20 mouse cellular contexts compared by ENCODE assay signal in genomic region chr3:88925651-88926050, GRCm38 (mm10). TPM values are rescaled to one million over a fixed set of nuclear protein-coding genes. Genes with fewer than 3 reads are reported as not detected.
DNase-seq lines count a peak whose midpoint lies in the region; ATAC-seq and TF ChIP-seq lines count a peak whose summit lies in the region.
"Had no signal": no experiment of that assay in that cellular context is flagged by ENCODE, and none has a peak within 500 bp of the region (broad histone marks: within the 10 kb centered on the region; RNA-seq: fewer than 3 reads in every experiment).

No protein-coding gene starts in this region.

- peaks cover 91% of the 10 kb centered on the region for H3K36me3 ChIP-seq in intestine, postnatal 0 days (ENCODE audit: control insufficient read depth, insufficient read depth)
- peaks cover 58% of the 10 kb centered on the region for H3K36me3 ChIP-seq in intestine, embryonic 15.5 days
- H3K36me3 ChIP-seq in liver, postnatal 0 days (replicated peaks; ENCODE audit: insufficient read depth, low read length) = peaks cover 61% of the 10 kb centered on the region
- peaks cover 24 to 41% of the 10 kb centered on the region in 2 experiments for H3K36me3 ChIP-seq in MEL (ENCODE audit: control insufficient read depth in 1 of 2, insufficient read depth in 2 of 2, low read length in 2 of 2)

- no peaks in the 10 kb centered on the region for H3K4me1 ChIP-seq in intestine, postnatal 0 days (replicated peaks; ENCODE audit: control insufficient read depth, insufficient read depth, low read length)
- no peaks in the 10 kb centered on the region for H3K4me1 ChIP-seq in intestine, embryonic 15.5 days (replicated peaks)
- no peaks in the 10 kb centered on the region for H3K4me1 ChIP-seq in liver, postnatal 0 days (ENCODE audit: insufficient read depth)
- H3K4me1 ChIP-seq in MEL (ENCODE audit: control insufficient read depth in 1 of 2, insufficient read depth in 2 of 2, low read length in 2 of 2) = peaks cover 12 to 24% of the 10 kb centered on the region in 2 experiments

- 0 out of 2 replicates have a peak, but pooled peaks have one; percentile 15 for TF ChIP-seq CTCF in intestine, postnatal 0 days (IDR thresholded peaks at IDR 0.05; ENCODE audit: low read depth)
- peak; percentile 12; the same call in 1 of the 2 replicates for TF ChIP-seq CTCF in liver, postnatal 0 days (IDR thresholded peaks at IDR 0.05; ENCODE audit: low read depth)
- peak; percentile 18 to 52 (median 32); a peak in 4 of 6 replicates for TF ChIP-seq CTCF in MEL (IDR thresholded peaks at IDR 0.05 in 2 of 3, conservative IDR thresholded peaks at IDR 0.05 in 1 of 3; ENCODE audit: control insufficient read depth in 1 of 3, insufficient read depth in 1 of 3, low read depth in 2 of 3, low read length in 3 of 3, poor library complexity in 1 of 3, severe bottlenecking in 1 of 3)

- no peak overlapping the region for H3K4me2 ChIP-seq in intestine, postnatal 0 days (replicated peaks; ENCODE audit: low read depth)
- no peak overlapping the region for H3K4me2 ChIP-seq in intestine, embryonic 15.5 days (replicated peaks)
- no peak overlapping the region for H3K4me2 ChIP-seq in liver, postnatal 0 days (ENCODE audit: low read depth, low read length)
- H3K4me2 ChIP-seq: liver, embryonic 11.5 days had no signal

- WGBS in intestine, postnatal 0 days = 92% methylated on average over 2 of the region's 2 CpGs
- 96% methylated on average over 2 of the region's 2 CpGs for WGBS in intestine, embryonic 15.5 days
- 89% methylated on average over 2 of the region's 2 CpGs for WGBS in liver, postnatal 0 days (ENCODE audit: insufficient replicate concordance)

- no peak for ATAC-seq in intestine, postnatal 0 days
- ATAC-seq in intestine, embryonic 15.5 days = no peak
- no peak for ATAC-seq in liver, postnatal 0 days
- ATAC-seq: forebrain, embryonic 16.5 days; hindbrain, embryonic 16.5 days; intestine, embryonic 16.5 days; lung, postnatal 0 days had no signal

- H3K9me3 ChIP-seq in intestine, postnatal 0 days (ENCODE audit: control insufficient read depth) = no peaks in the 10 kb centered on the region
- no peaks in the 10 kb centered on the region for H3K9me3 ChIP-seq in intestine, embryonic 15.5 days
- no peaks in the 10 kb centered on the region for H3K9me3 ChIP-seq in liver, postnatal 0 days (ENCODE audit: low read length)
- H3K9me3 ChIP-seq in MEL (replicated peaks; ENCODE audit: insufficient read depth, low read length) = no peaks in the 10 kb centered on the region

- H3K79me2 ChIP-seq in MEL (ENCODE audit: control insufficient read depth, insufficient read depth, low read length, poor library complexity) = no peaks in the 10 kb centered on the region

- no peaks in the 10 kb centered on the region for H3K27me3 ChIP-seq in intestine, postnatal 0 days (replicated peaks; ENCODE audit: control insufficient read depth, insufficient read depth, low read length)
- no peaks in the 10 kb centered on the region for H3K27me3 ChIP-seq in intestine, embryonic 15.5 days (replicated peaks)
- H3K27me3 ChIP-seq in liver, postnatal 0 days (ENCODE audit: insufficient read depth, low read length) = no peaks in the 10 kb centered on the region
- no peaks in the 10 kb centered on the region for H3K27me3 ChIP-seq in MEL (ENCODE audit: control insufficient read depth in 1 of 2, insufficient read depth in 2 of 2, low read length in 2 of 2)

- no peak overlapping the region for H3K9ac ChIP-seq in intestine, postnatal 0 days (ENCODE audit: low read depth, low read length)
- no peak overlapping the region for H3K9ac ChIP-seq in intestine, embryonic 15.5 days
- H3K9ac ChIP-seq in liver, postnatal 0 days (replicated peaks) = no peak overlapping the region
- no peak overlapping the region for H3K9ac ChIP-seq in MEL (ENCODE audit: control insufficient read depth, low read depth, low read length, poor library complexity, severe bottlenecking)

- no peak for DNase-seq in liver, postnatal 0 days
- DNase-seq in liver (no peak), MEL (ENCODE audit: low read depth, low spot score) (peak; percentile 48), MN1 (ENCODE audit: low spot score) (no peak)
- no peak for DNase-seq in cerebellum, postnatal 25 days
- DNase-seq: adrenal gland, adult 8-10 months; B cell, adult 2 months; cerebellum, adult 9-11 months; kidney, adult 9 months; kidney, postnatal 14 days; midbrain, embryonic 14.5 days; thymus, postnatal 4 days had no signal

- no peak for TF ChIP-seq POLR2A in MEL (IDR thresholded peaks at IDR 0.05; ENCODE audit: control insufficient read depth in 1 of 2, insufficient read depth in 1 of 2, low read depth in 1 of 2, low read length in 2 of 2, poor library complexity in 1 of 2)

- H3K4me3 ChIP-seq in intestine, postnatal 0 days (ENCODE audit: low read depth, low read length) = no peak overlapping the region
- no peak overlapping the region for H3K4me3 ChIP-seq in intestine, embryonic 15.5 days (replicated peaks)
- H3K4me3 ChIP-seq in liver, postnatal 0 days (ENCODE audit: low read depth, low read length) = no peak overlapping the region
- no peak overlapping the region for H3K4me3 ChIP-seq in MEL (ENCODE audit: control insufficient read depth in 1 of 2, insufficient read depth in 1 of 2, low read depth in 2 of 2, low read length in 2 of 2)
- H3K4me3 ChIP-seq: erythroblast, embryonic 14.5 days had no signal

- H3K27ac ChIP-seq in intestine, postnatal 0 days (ENCODE audit: low read depth, low read length) = no peak overlapping the region
- no peak overlapping the region for H3K27ac ChIP-seq in intestine, embryonic 15.5 days
- no peak overlapping the region for H3K27ac ChIP-seq in liver, postnatal 0 days (ENCODE audit: low read depth)
- H3K27ac ChIP-seq in MEL (ENCODE audit: control insufficient read depth, low read depth, low read length) = no peak overlapping the region

- no peak for TF ChIP-seq EP300 in liver, postnatal 0 days (IDR thresholded peaks at IDR 0.05; ENCODE audit: low read depth)
- no peak for TF ChIP-seq EP300 in MEL (IDR thresholded peaks at IDR 0.05; ENCODE audit: low read depth in 1 of 2, low read length in 2 of 2)

- peak; percentile 41 for TF ChIP-seq RAD21 in MEL (IDR thresholded peaks at IDR 0.05; ENCODE audit: low read depth, low read length)

TF ChIP-seq in MEL, 35 proteins besides CTCF, POLR2A, EP300 and RAD21:
- TF ChIP-seq SMC3 (IDR thresholded peaks at IDR 0.05; ENCODE audit: low read depth, low read length) = peak; percentile 61
- TF ChIP-seq ZKSCAN1 (IDR thresholded peaks at IDR 0.05; ENCODE audit: low read depth, low read length) = no peak
- TF ChIP-seq ZC3H11A (IDR thresholded peaks at IDR 0.05; ENCODE audit: low read depth, low read length) = peak; percentile 57
- TF ChIP-seq ZNF384 (IDR thresholded peaks at IDR 0.05; ENCODE audit: low read depth, low read length) = peak; percentile 81

RNA-seq across cellular contexts. Expression of gene Msto1, which starts 11.9 kb away (rescaled TPM):
- polyA plus RNA-seq in intestine, postnatal 0 days (2015; fragmentation: Nextera tagmentation; extraction: Ambion mirVana) = 20.7 and 22.4 TPM in 2 replicates
- 42.9 and 47.5 TPM in 2 replicates for polyA plus RNA-seq in intestine, embryonic 15.5 days (2015; fragmentation: Nextera tagmentation; extraction: Ambion mirVana)
- 9.8 and 9.9 TPM in 2 replicates for polyA plus RNA-seq in liver, postnatal 0 days (2015; fragmentation: Nextera tagmentation; extraction: Ambion mirVana)
- total RNA-seq in MEL (2012; rRNA removed) = 70.6 and 82.6 TPM in 2 replicates
- 100 to 1,000 TPM in 1 of 2 experiments, not detected in 1; 101 TPM for polyA plus RNA-seq in MEL (2012; ENCODE audit: insufficient read depth in 1 of 2, insufficient read length in 2 of 2, low read depth in 1 of 2, low replicate concordance in 2 of 2, missing spikeins in 1 of 2)

RNA-seq across cellular contexts. Expression of gene Ash1l, which starts 24.8 kb away (rescaled TPM):
- polyA plus RNA-seq in intestine, postnatal 0 days (2015; fragmentation: Nextera tagmentation; extraction: Ambion mirVana) = 7.4 and 9.0 TPM in 2 replicates
- 16.4 and 17.0 TPM in 2 replicates for polyA plus RNA-seq in intestine, embryonic 15.5 days (2015; fragmentation: Nextera tagmentation; extraction: Ambion mirVana)
- 3.7 and 4.1 TPM in 2 replicates for polyA plus RNA-seq in liver, postnatal 0 days (2015; fragmentation: Nextera tagmentation; extraction: Ambion mirVana)
- total RNA-seq in MEL (2012; rRNA removed) = 9.6 and 10.3 TPM in 2 replicates
- 10 to 100 TPM; 12.8 to 22.2 TPM for polyA plus RNA-seq in MEL (2012; ENCODE audit: insufficient read depth in 1 of 2, insufficient read length in 2 of 2, low read depth in 1 of 2, low replicate concordance in 2 of 2, missing spikeins in 1 of 2)

RNA-seq across cellular contexts. Expression of gene Dap3, which starts 25.3 kb away (rescaled TPM):
- polyA plus RNA-seq in intestine, postnatal 0 days (2015; fragmentation: Nextera tagmentation; extraction: Ambion mirVana) = 91.5 and 95.9 TPM in 2 replicates
- polyA plus RNA-seq in intestine, embryonic 15.5 days (2015; fragmentation: Nextera tagmentation; extraction: Ambion mirVana) = 163 and 171 TPM in 2 replicates
- 59.1 and 60.9 TPM in 2 replicates for polyA plus RNA-seq in liver, postnatal 0 days (2015; fragmentation: Nextera tagmentation; extraction: Ambion mirVana)
- 192 and 247 TPM in 2 replicates for total RNA-seq in MEL (2012; rRNA removed)
- polyA plus RNA-seq in MEL (2012; ENCODE audit: insufficient read depth in 1 of 2, insufficient read length in 2 of 2, low read depth in 1 of 2, low replicate concordance in 2 of 2, missing spikeins in 1 of 2) = 100 to 1,000 TPM in 1 of 2 experiments, not detected in 1; 293 TPM
